Mouse (Mus musculus): ENCODE data around the gene Gm9049.
"Not testable (repeated sequence)": the region's sequence is repeated elsewhere in the genome, so short reads cannot be mapped to it uniquely, and the experiment has no call there.

DNA sequence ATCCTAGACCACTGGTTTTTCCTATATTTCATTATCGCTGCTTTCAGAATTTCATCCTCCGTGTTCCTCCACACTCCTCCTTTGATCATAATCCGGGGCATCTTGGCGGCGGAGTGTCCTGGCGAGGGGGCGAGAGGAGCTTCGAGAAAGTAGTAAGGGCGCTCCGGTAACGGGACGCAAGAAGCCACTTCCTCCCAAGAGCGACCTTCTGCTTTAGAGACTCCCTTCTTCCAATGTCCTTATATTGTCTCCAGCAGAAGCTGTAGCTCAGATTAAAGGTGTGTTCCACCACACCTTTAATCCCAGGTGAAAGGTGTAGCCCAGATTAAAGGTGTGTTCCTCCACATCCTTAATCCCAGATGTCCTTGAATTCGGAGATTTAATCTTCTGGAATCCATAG, 10.8 kb downstream of the Gm9049 start, which contains the start of gene Gm9046:
- not testable (repeated sequence) for TF ChIP-seq POLR2A (IDR thresholded peaks at IDR 0.05; ENCODE audit: low read depth, low read length); CTCF (conservative IDR thresholded peaks at IDR 0.05; ENCODE audit: insufficient read depth, insufficient read length, low read depth, low read length)
